Comparison of ENCODE assay signal across 28 mouse cellular contexts in the genomic region with DNA sequence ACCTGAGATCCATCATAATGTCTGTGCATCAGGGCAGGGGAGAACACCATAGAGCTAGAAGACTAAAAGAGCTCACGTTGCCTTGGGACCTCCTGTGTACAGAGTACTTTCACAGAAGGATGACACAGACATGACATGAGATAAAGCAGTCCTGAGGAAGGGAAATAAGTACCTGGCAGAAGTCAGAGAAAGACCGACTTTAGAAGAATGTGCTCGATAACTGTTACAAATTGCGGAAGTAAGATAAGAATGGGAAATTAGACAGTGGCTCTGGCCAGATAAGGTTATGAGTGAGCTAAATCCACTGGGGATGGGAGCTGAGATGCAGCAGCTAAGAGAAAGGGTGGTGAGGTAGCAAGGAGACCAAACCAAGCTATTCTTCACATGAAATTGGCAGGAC.
DNase-seq lines count a peak whose midpoint lies in the region; ATAC-seq lines count a peak whose summit lies in the region.
"Had no signal": no experiment of that assay in that cellular context is flagged by ENCODE, and none has a peak within 500 bp of the region (broad histone marks: within the 10 kb centered on the region; RNA-seq: fewer than 3 reads in every experiment).

No protein-coding gene starts in this region.

- peak; percentile 78 for ATAC-seq in liver, embryonic 11.5 days (replicated peaks; ENCODE audit: low FRiP score)
- ATAC-seq in granulocyte monocyte progenitor cell, adult 5-6 weeks (replicated peaks; ENCODE audit: poor library complexity, severe bottlenecking), result peak; percentile 76
- ATAC-seq in liver, embryonic 15.5 days (ENCODE audit: insufficient read depth), result peak; percentile 67
- peak; percentile 89 for ATAC-seq in megakaryocyte-erythroid progenitor cell, adult 5-6 weeks (replicated peaks; ENCODE audit: low FRiP score, low TSS enrichment, poor library complexity, severe bottlenecking)
- ATAC-seq: activated CD4-positive, CD25-positive, alpha-beta regulatory T cell, adult 4 months; forebrain, postnatal 0 days; intestine, embryonic 16.5 days had no signal

- H3K36me3 ChIP-seq in liver, embryonic 11.5 days (ENCODE audit: control insufficient read depth, insufficient read depth, low read length), result no peaks in the 10 kb centered on the region
- no peaks in the 10 kb centered on the region for H3K36me3 ChIP-seq in liver, embryonic 15.5 days (replicated peaks)
- H3K36me3 ChIP-seq: hindbrain, embryonic 13.5 days; limb, embryonic 12.5 days; midbrain, embryonic 12.5 days; neural tube, embryonic 13.5 days had no signal

- no peak overlapping the region for H3K9ac ChIP-seq in liver, embryonic 11.5 days (ENCODE audit: low read depth, low read length)
- no peak overlapping the region for H3K9ac ChIP-seq in liver, embryonic 15.5 days
- H3K9ac ChIP-seq: forebrain, postnatal 0 days; hindbrain, embryonic 13.5 days; limb, embryonic 12.5 days; midbrain, embryonic 12.5 days; neural tube, embryonic 13.5 days had no signal

- H3K4me1 ChIP-seq in liver, embryonic 11.5 days (replicated peaks; ENCODE audit: control insufficient read depth, insufficient read depth, low read length), result peaks cover 7% of the 10 kb centered on the region
- H3K4me1 ChIP-seq in liver, embryonic 15.5 days (replicated peaks), result peaks cover 9% of the 10 kb centered on the region
- H3K4me1 ChIP-seq: hindbrain, embryonic 13.5 days; midbrain, embryonic 12.5 days; neural tube, embryonic 13.5 days had no signal

- no peaks in the 10 kb centered on the region for H3K27me3 ChIP-seq in liver, embryonic 11.5 days (replicated peaks; ENCODE audit: control insufficient read depth, insufficient read depth, low read length)
- no peaks in the 10 kb centered on the region for H3K27me3 ChIP-seq in liver, embryonic 15.5 days
- H3K27me3 ChIP-seq: hindbrain, embryonic 13.5 days; limb, embryonic 12.5 days; neural tube, embryonic 13.5 days had no signal

- no peak overlapping the region for H3K4me3 ChIP-seq in liver, embryonic 11.5 days (ENCODE audit: low read depth, low read length)
- H3K4me3 ChIP-seq in liver, embryonic 15.5 days (replicated peaks), result no peak overlapping the region
- H3K4me3 ChIP-seq: erythroblast, embryonic 14.5 days; hindbrain, embryonic 13.5 days; left cerebral cortex, adult 2 months; limb, embryonic 12.5 days; midbrain, embryonic 12.5 days; neural tube, embryonic 13.5 days had no signal

- WGBS in liver, embryonic 11.5 days, result 27% methylated on average over 4 of the region's 4 CpGs
- WGBS in liver, embryonic 15.5 days (ENCODE audit: insufficient replicate concordance), result 15% methylated on average over 4 of the region's 4 CpGs

- no peak overlapping the region for H3K4me2 ChIP-seq in liver, embryonic 11.5 days
- no peak overlapping the region for H3K4me2 ChIP-seq in liver, embryonic 15.5 days
- H3K4me2 ChIP-seq: hindbrain, embryonic 13.5 days; limb, embryonic 12.5 days; midbrain, embryonic 12.5 days; neural tube, embryonic 13.5 days had no signal

- no peak for DNase-seq in liver, embryonic 11.5 days (ENCODE audit: low spot score)
- DNase-seq in liver, result no peak
- no peak for DNase-seq in thymus, postnatal 36 days
- DNase-seq in heart, postnatal 25 days (ENCODE audit: low spot score), result no peak
- no peak for DNase-seq in right cerebral cortex, postnatal 10 days (ENCODE audit: low spot score in 2 of 2)
- DNase-seq: adrenal gland, adult 8-10 months; cerebellum, adult 11 months; cerebellum, postnatal 10 days; forebrain, postnatal 0 days; gastrocnemius, postnatal 10 days; heart, postnatal 14 days; kidney, adult 8-10 months; kidney, postnatal 10 days; layer of hippocampus, adult 9-11 months; lung, adult 18-20 months; lung, postnatal 10 days had no signal

- H3K27ac ChIP-seq in liver, embryonic 11.5 days (ENCODE audit: low read depth, low read length), result no peak overlapping the region
- H3K27ac ChIP-seq in liver, embryonic 15.5 days (replicated peaks), result no peak overlapping the region
- H3K27ac ChIP-seq: hindbrain, embryonic 13.5 days; left cerebral cortex, adult 2 months; limb, embryonic 12.5 days; macrophage; midbrain, embryonic 12.5 days; neural tube, embryonic 13.5 days had no signal

- no peaks in the 10 kb centered on the region for H3K9me3 ChIP-seq in liver, embryonic 11.5 days (ENCODE audit: control insufficient read depth, low read length)
- no peaks in the 10 kb centered on the region for H3K9me3 ChIP-seq in liver, embryonic 15.5 days (replicated peaks)
- H3K9me3 ChIP-seq: neural tube, embryonic 13.5 days had no signal

- intact Hi-C loops in heart, postnatal 25 days (cut with DNase I), result no loop called here
